Mouse (Mus musculus): ENCODE results near the gene Oaz3. TPM values are rescaled to one million over a fixed set of nuclear protein-coding genes. Genes with fewer than 3 reads are reported as not detected.

Gene Oaz3
- total and polyA plus RNA-seq, 2 experiments from 2014 or later = 0.60 TPM; not detected in 1

- Histone ChIP-seq H3K9ac (replicated peaks; ENCODE audit: low read length) (no peak overlapping the region), H3K4me1 (ENCODE audit: insufficient read depth, low read length) (no peaks in the 10 kb centered on the region), H3K4me3 (ENCODE audit: low read length) (no peak overlapping the region), H3K27ac (no peak overlapping the region), H3K27me3 (ENCODE audit: insufficient read depth, low read length) (no peaks in the 10 kb centered on the region), H3K36me3 (ENCODE audit: insufficient read depth, low read length) (peaks cover 5% of the 10 kb centered on the region; the same call in 1 of the 2 replicates), H3K9me3 (ENCODE audit: low read length) (no peaks in the 10 kb centered on the region), H3K4me2 (ENCODE audit: low read depth, low read length) (no peak overlapping the region)
- TF ChIP-seq CTCF (IDR thresholded peaks at IDR 0.05; ENCODE audit: low read depth) = no peak
- DNase-seq (ENCODE audit: low spot score) (no peak), ATAC-seq (no peak)
- WGBS = 93% methylated on average over 2 of the region's 2 CpGs
Observed at GRCm38 (mm10) chr3:94434305-94434704, 9.4 kb downstream of the Oaz3 start.

GRCm38 (mm10) chr3:94430980-94431379 lies 12.7 kb downstream of the Oaz3 start:
- Histone ChIP-seq H3K9ac (replicated peaks; ENCODE audit: low read length) (no peak overlapping the region), H3K4me3 (ENCODE audit: low read length) (no peak overlapping the region), H3K27me3 (ENCODE audit: insufficient read depth, low read length) (no peaks in the 10 kb centered on the region), H3K4me1 (ENCODE audit: insufficient read depth, low read length) (no peaks in the 10 kb centered on the region), H3K4me2 (ENCODE audit: low read depth, low read length) (no peak overlapping the region), H3K27ac (no peak overlapping the region), H3K36me3 (ENCODE audit: insufficient read depth, low read length) (peaks cover 20% of the 10 kb centered on the region), H3K9me3 (ENCODE audit: low read length) (no peaks in the 10 kb centered on the region)
- no peak for TF ChIP-seq CTCF (IDR thresholded peaks at IDR 0.05; ENCODE audit: low read depth)
- no peak for DNase-seq (ENCODE audit: low spot score)
- ATAC-seq = no peak
- 85% methylated on average over 2 of the region's 2 CpGs for WGBS

GRCm38 (mm10) chr3:94413031-94413679 lies 30.6 kb downstream of the Oaz3 start, which contains the start of gene Tdrkh:
Gene Tdrkh (plus strand): TSS chr3:94413273.
- peak within 1 kb of the TSS; percentile 62 for H3K9ac ChIP-seq (replicated peaks; ENCODE audit: low read length)
- no peaks in the 10 kb centered on the region for H3K4me1 ChIP-seq (ENCODE audit: insufficient read depth, low read length)
- TF ChIP-seq CTCF (IDR thresholded peaks at IDR 0.05; ENCODE audit: low read depth) = peak; percentile 47
- H3K36me3 ChIP-seq (ENCODE audit: insufficient read depth, low read length) = no peaks in the 10 kb centered on the region
- 3% methylated on average over 52 of the region's 52 CpGs for WGBS
- DNase-seq (ENCODE audit: low spot score) (peak; percentile 99), ATAC-seq (peak; percentile 99)
- H3K9me3 ChIP-seq (ENCODE audit: low read length) = no peaks in the 10 kb centered on the region
- no peaks in the 10 kb centered on the region for H3K27me3 ChIP-seq (ENCODE audit: insufficient read depth, low read length)
- peak within 1 kb of the TSS; percentile 71 for H3K27ac ChIP-seq
- H3K4me3 ChIP-seq (ENCODE audit: low read length) = peak within 1 kb of the TSS; percentile 57
- H3K4me2 ChIP-seq (ENCODE audit: low read depth, low read length) = peak within 1 kb of the TSS; percentile 89

- no peaks in the 10 kb centered on the region for H3K27me3 ChIP-seq (ENCODE audit: insufficient read depth, low read length)
- no peak for DNase-seq (ENCODE audit: low spot score)
Observed at GRCm38 (mm10) chr3:94412530-94412929, 31.2 kb downstream of the Oaz3 start.

GRCm38 (mm10) chr3:94405561-94405960 lies 38.2 kb downstream of the Oaz3 start:
- no peak overlapping the region for H3K27ac ChIP-seq
- no peak overlapping the region for H3K4me2 ChIP-seq (ENCODE audit: low read depth, low read length)
- TF ChIP-seq CTCF (IDR thresholded peaks at IDR 0.05; ENCODE audit: low read depth) = no peak
- DNase-seq (ENCODE audit: low spot score) = no peak
- no peak overlapping the region for H3K4me3 ChIP-seq (ENCODE audit: low read length)
- H3K36me3 ChIP-seq (ENCODE audit: insufficient read depth, low read length) = no peaks in the 10 kb centered on the region
- H3K9ac ChIP-seq (replicated peaks; ENCODE audit: low read length) = no peak overlapping the region
- 67% methylated on average over 4 of the region's 4 CpGs for WGBS
- H3K4me1 ChIP-seq (ENCODE audit: insufficient read depth, low read length) = 0 out of 2 replicates have a peak, but pooled peaks cover 3% of the 10 kb centered on the region
- no peaks in the 10 kb centered on the region for H3K27me3 ChIP-seq (ENCODE audit: insufficient read depth, low read length)
- ATAC-seq = no peak
- H3K9me3 ChIP-seq (ENCODE audit: low read length) = no peaks in the 10 kb centered on the region

More at GRCm38 (mm10) chr3:94412530-94412929, 31.2 kb downstream of the Oaz3 start:
- H3K27ac ChIP-seq = peak overlapping the region; percentile 71
- H3K4me3 ChIP-seq (ENCODE audit: low read length) = peak overlapping the region; percentile 57
- ATAC-seq = no peak; the same call in 1 of the 2 replicates
- H3K4me2 ChIP-seq (ENCODE audit: low read depth, low read length) = peak overlapping the region; percentile 84
- H3K9ac ChIP-seq (replicated peaks; ENCODE audit: low read length) = peak overlapping the region; percentile 58
- WGBS = 2% methylated on average over 25 of the region's 25 CpGs
- H3K4me1 ChIP-seq (ENCODE audit: insufficient read depth, low read length) = no peaks in the 10 kb centered on the region
- no peaks in the 10 kb centered on the region for H3K9me3 ChIP-seq (ENCODE audit: low read length)
- no peak; the same call in 1 of the 2 replicates for TF ChIP-seq CTCF (IDR thresholded peaks at IDR 0.05; ENCODE audit: low read depth)
- H3K36me3 ChIP-seq (ENCODE audit: insufficient read depth, low read length) = no peaks in the 10 kb centered on the region

GRCm38 (mm10) chr3:94404366-94405054 lies 39.2 kb downstream of the Oaz3 start:
- Histone ChIP-seq H3K27me3 (ENCODE audit: insufficient read depth, low read length) (no peaks in the 10 kb centered on the region), H3K36me3 (ENCODE audit: insufficient read depth, low read length) (no peaks in the 10 kb centered on the region), H3K27ac (no peak overlapping the region), H3K4me2 (ENCODE audit: low read depth, low read length) (no peak overlapping the region), H3K9me3 (ENCODE audit: low read length) (no peaks in the 10 kb centered on the region), H3K4me1 (ENCODE audit: insufficient read depth, low read length) (peaks cover 5% of the 10 kb centered on the region; the same call in 1 of the 2 replicates), H3K4me3 (ENCODE audit: low read length) (no peak overlapping the region), H3K9ac (replicated peaks; ENCODE audit: low read length) (0 out of 2 replicates have a peak overlapping the region, but pooled peaks have one; percentile 4)
- 18% methylated on average over 7 of the region's 7 CpGs for WGBS
- ATAC-seq (peak; percentile 41; the same call in 1 of the 2 replicates), DNase-seq (ENCODE audit: low spot score) (no peak)
- TF ChIP-seq CTCF (IDR thresholded peaks at IDR 0.05; ENCODE audit: low read depth) = 0 out of 2 replicates have a peak, but pooled peaks have one; percentile 9
